Mouse (Mus musculus): ENCODE data around the gene Gjb2. TPM values are rescaled to one million over a fixed set of nuclear protein-coding genes. Genes with fewer than 3 reads are reported as not detected.

Gjb2 gene
- total and polyA plus RNA-seq, 3 experiments: 0.73 to 14.0 (median 9.6) TPM

GRCm38 (mm10) chr14:57066053-57066452, 38.4 kb downstream of the Gjb2 start:
- DNase-seq: no peak

DNA sequence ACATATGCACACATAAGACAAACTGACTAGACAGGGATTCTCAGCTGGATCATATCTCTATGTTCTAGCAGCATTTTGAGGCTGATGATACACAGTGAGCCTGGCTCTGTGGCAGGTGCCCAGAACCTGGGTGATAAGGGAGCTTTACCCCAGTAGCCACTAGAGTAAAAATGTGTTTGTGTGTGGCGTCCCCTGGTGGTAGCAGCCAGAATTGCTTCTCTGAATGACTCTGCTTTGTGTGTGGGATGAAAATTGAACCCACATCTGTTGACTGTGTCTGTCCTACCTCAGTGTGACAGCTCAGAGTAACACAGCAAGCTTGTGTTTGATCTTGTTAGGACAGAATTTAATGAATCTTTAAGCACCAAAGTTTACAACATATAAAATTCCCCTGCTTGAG, 44.5 kb downstream of the Gjb2 start:
- DNase-seq: peak; percentile 55

DNA sequence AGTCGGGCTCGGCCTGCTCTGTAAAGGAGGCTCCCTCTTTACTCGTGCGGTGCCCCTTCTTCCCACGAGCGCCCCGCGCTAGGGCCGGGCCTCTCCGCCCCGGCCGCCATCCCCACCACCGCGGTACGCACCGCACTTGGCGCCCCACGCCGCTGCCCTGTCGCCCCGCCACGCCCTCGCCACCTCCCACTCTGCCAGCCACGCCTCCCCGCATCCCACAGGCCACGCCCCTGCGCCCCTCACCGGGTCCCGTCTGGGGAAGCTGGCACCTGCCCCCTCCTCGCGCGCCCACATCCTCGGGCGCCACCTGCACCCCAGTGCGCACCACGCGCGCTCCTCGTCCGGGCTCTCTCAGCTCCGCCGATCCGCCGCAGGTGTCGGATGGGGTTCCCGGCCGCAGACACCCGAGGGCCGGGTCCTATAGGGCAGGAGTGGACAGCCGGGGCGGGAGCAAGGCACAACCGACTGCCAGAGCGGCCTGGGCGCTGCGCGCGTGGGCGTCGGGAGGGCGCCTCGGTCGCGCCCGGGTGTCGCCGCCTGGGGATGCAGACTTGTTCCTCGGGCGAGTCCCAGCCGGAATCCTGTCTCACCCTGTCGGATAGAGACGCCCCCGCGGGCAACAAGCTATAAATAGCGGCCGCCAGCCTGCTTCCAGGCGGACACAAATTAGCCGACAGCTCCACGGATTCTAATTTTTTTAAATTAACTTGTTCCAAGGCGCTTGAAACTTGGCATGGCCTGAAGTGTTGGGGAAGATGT, 46.8 kb downstream of the Gjb2 start, which contains the start of gene Gja3:
TSS of gene Gja3 (minus strand) at position 538 of the 759 bp plus-strand sequence.
- peak; percentile 6 for DNase-seq

DNA sequence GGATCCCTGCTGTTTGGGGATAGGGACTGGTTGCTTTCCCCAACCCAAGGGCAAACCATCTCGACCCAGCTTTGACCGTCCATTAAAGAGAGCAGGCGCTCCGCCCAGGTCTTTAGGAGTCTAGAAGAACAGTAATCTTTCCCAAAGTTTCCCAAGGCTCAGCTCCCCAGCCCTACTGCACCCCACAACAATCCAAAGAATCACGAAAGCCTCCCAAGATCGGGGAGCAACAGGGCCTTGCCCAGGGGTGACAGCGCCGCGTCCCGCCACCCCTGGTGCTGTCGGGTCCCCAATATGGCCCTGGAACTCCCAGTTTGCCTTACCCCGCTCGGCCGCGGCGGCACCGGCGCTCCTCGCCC, 47.3 kb downstream of the Gjb2 start:
- no peak for DNase-seq

GRCm38 (mm10) chr14:57052713-57053112, 51.8 kb downstream of the Gjb2 start:
- DNase-seq: no peak

Other genes starting within 250 kb of the Gjb2 start
- 10 to 100 TPM; 44.5 to 56.7 TPM for gene Zmym2, start 218.0 kb downstream of the Gjb2 start, total RNA-seq (2021)
- 3.4 and 3.5 TPM in 2 replicates for gene Zmym2, start 218.0 kb downstream of the Gjb2 start, polyA plus RNA-seq (2012; rRNA removed)
- not detected for gene Gja3, start 46.6 kb downstream of the Gjb2 start, total RNA-seq (2021)
- 0.04 TPM in 1 of 2 replicates, not detected in the other for gene Gja3, start 46.6 kb downstream of the Gjb2 start, polyA plus RNA-seq (2012; rRNA removed)
- not detected for gene Gm4491, start 11.2 kb upstream of the Gjb2 start, total RNA-seq (2021)
- gene Gm4491, start 11.2 kb upstream of the Gjb2 start, polyA plus RNA-seq (2012; rRNA removed): not detected in 2 replicates
- gene Gjb6, start 28.9 kb upstream of the Gjb2 start, total RNA-seq (2021): not detected
- gene Gjb6, start 28.9 kb upstream of the Gjb2 start, polyA plus RNA-seq (2012; rRNA removed): not detected in 2 replicates

Measured in adrenal gland, adult 2 months (tissue).